Mouse (Mus musculus): Measurements from ENCODE around the gene Spc24. TPM values are rescaled to one million over a fixed set of nuclear protein-coding genes. Genes with fewer than 3 reads are reported as not detected.
"Not testable (repeated sequence)": the region's sequence is repeated elsewhere in the genome, so short reads cannot be mapped to it uniquely, and the experiment has no call there.

Gene Spc24
- polyA plus RNA-seq, 1 experiment from 2014 or later: 127 TPM

- Histone ChIP-seq H3K4me2 (ENCODE audit: low read length) (peak overlapping the region; percentile 17), H3K27ac (ENCODE audit: low read depth) (no peak overlapping the region), H3K4me3 (ENCODE audit: low read depth, low read length) (no peak overlapping the region), H3K4me1 (replicated peaks; ENCODE audit: control insufficient read depth, insufficient read depth, low read length) (peaks cover 34% of the 10 kb centered on the region), H3K36me3 (ENCODE audit: control insufficient read depth, insufficient read depth, low read length) (peaks cover 61% of the 10 kb centered on the region), H3K27me3 (replicated peaks; ENCODE audit: control insufficient read depth, insufficient read depth, low read length) (no peaks in the 10 kb centered on the region), H3K9ac (ENCODE audit: low read length) (no peak overlapping the region), H3K9me3 (ENCODE audit: control insufficient read depth, low read length) (no peaks in the 10 kb centered on the region)
- no peak for ATAC-seq (replicated peaks; ENCODE audit: low FRiP score, low TSS enrichment, low read depth)
- no peak for DNase-seq (ENCODE audit: low spot score)
- 44% methylated on average over 8 of the region's 8 CpGs for WGBS
Measured at GRCm38 (mm10) chr9:21792644-21793043, 32.5 kb upstream of the Spc24 start.

GRCm38 (mm10) chr9:21791861-21792260 is 31.8 kb upstream of the Spc24 start:
- WGBS: 72% methylated on average over 8 of the region's 8 CpGs
- Histone ChIP-seq H3K9ac (ENCODE audit: low read length) (no peak overlapping the region), H3K9me3 (ENCODE audit: control insufficient read depth, low read length) (no peaks in the 10 kb centered on the region), H3K4me2 (ENCODE audit: low read length) (no peak overlapping the region), H3K4me1 (replicated peaks; ENCODE audit: control insufficient read depth, insufficient read depth, low read length) (peaks cover 28% of the 10 kb centered on the region), H3K27ac (ENCODE audit: low read depth) (no peak overlapping the region), H3K4me3 (ENCODE audit: low read depth, low read length) (no peak overlapping the region), H3K27me3 (replicated peaks; ENCODE audit: control insufficient read depth, insufficient read depth, low read length) (no peaks in the 10 kb centered on the region), H3K36me3 (ENCODE audit: control insufficient read depth, insufficient read depth, low read length) (peaks cover 61% of the 10 kb centered on the region)
- ATAC-seq (replicated peaks; ENCODE audit: low FRiP score, low TSS enrichment, low read depth) (no peak), DNase-seq (ENCODE audit: low spot score) (no peak)

- 77% methylated on average over 9 of the region's 9 CpGs for WGBS
- ATAC-seq (replicated peaks; ENCODE audit: low FRiP score, low TSS enrichment, low read depth) (no peak), DNase-seq (ENCODE audit: low spot score) (no peak)
- peaks cover 67% of the 10 kb centered on the region for H3K36me3 ChIP-seq (ENCODE audit: control insufficient read depth, insufficient read depth, low read length)
- H3K4me1 ChIP-seq (replicated peaks; ENCODE audit: control insufficient read depth, insufficient read depth, low read length): peaks cover 20% of the 10 kb centered on the region
- H3K27me3 ChIP-seq (replicated peaks; ENCODE audit: control insufficient read depth, insufficient read depth, low read length): no peaks in the 10 kb centered on the region
- no peak overlapping the region for H3K27ac ChIP-seq (ENCODE audit: low read depth)
- H3K4me2 ChIP-seq (ENCODE audit: low read length): no peak overlapping the region
- H3K9me3 ChIP-seq (ENCODE audit: control insufficient read depth, low read length): no peaks in the 10 kb centered on the region
- no peak overlapping the region for H3K4me3 ChIP-seq (ENCODE audit: low read depth, low read length)
- H3K9ac ChIP-seq (ENCODE audit: low read length): no peak overlapping the region
Measured at GRCm38 (mm10) chr9:21788234-21788633, 28.1 kb upstream of the Spc24 start.

GRCm38 (mm10) chr9:21787654-21788053 is 27.6 kb upstream of the Spc24 start:
- Histone ChIP-seq H3K9me3 (ENCODE audit: control insufficient read depth, low read length) (no peaks in the 10 kb centered on the region), H3K36me3 (ENCODE audit: control insufficient read depth, insufficient read depth, low read length) (peaks cover 67% of the 10 kb centered on the region), H3K4me3 (ENCODE audit: low read depth, low read length) (no peak overlapping the region), H3K4me1 (replicated peaks; ENCODE audit: control insufficient read depth, insufficient read depth, low read length) (peaks cover 14% of the 10 kb centered on the region), H3K9ac (ENCODE audit: low read length) (no peak overlapping the region), H3K4me2 (ENCODE audit: low read length) (no peak overlapping the region), H3K27me3 (replicated peaks; ENCODE audit: control insufficient read depth, insufficient read depth, low read length) (no peaks in the 10 kb centered on the region), H3K27ac (ENCODE audit: low read depth) (0 out of 2 replicates have a peak overlapping the region, but pooled peaks have one; percentile 0)
- DNase-seq (ENCODE audit: low spot score) (no peak), ATAC-seq (replicated peaks; ENCODE audit: low FRiP score, low TSS enrichment, low read depth) (no peak)
- 72% methylated on average over 5 of the region's 5 CpGs for WGBS

GRCm38 (mm10) chr9:21786906-21787305 is 26.8 kb upstream of the Spc24 start:
- Histone ChIP-seq H3K9ac (ENCODE audit: low read length) (no peak overlapping the region), H3K27ac (ENCODE audit: low read depth) (no peak overlapping the region), H3K4me1 (replicated peaks; ENCODE audit: control insufficient read depth, insufficient read depth, low read length) (peaks cover 8% of the 10 kb centered on the region), H3K4me2 (ENCODE audit: low read length) (no peak overlapping the region), H3K4me3 (ENCODE audit: low read depth, low read length) (no peak overlapping the region), H3K36me3 (ENCODE audit: control insufficient read depth, insufficient read depth, low read length) (peaks cover 71% of the 10 kb centered on the region), H3K27me3 (replicated peaks; ENCODE audit: control insufficient read depth, insufficient read depth, low read length) (no peaks in the 10 kb centered on the region), H3K9me3 (ENCODE audit: control insufficient read depth, low read length) (no peaks in the 10 kb centered on the region)
- 13% methylated on average over 6 of the region's 6 CpGs for WGBS
- DNase-seq (ENCODE audit: low spot score) (peak; percentile 78), ATAC-seq (replicated peaks; ENCODE audit: low FRiP score, low TSS enrichment, low read depth) (peak; percentile 61; the same call in 1 of the 2 replicates)

GRCm38 (mm10) chr9:21786309-21786708 is 26.2 kb upstream of the Spc24 start:
- DNase-seq (ENCODE audit: low spot score); H3K9me3 ChIP-seq (ENCODE audit: control insufficient read depth, low read length); H3K27me3 ChIP-seq (replicated peaks; ENCODE audit: control insufficient read depth, insufficient read depth, low read length); H3K4me1 ChIP-seq (replicated peaks; ENCODE audit: control insufficient read depth, insufficient read depth, low read length); H3K9ac ChIP-seq (ENCODE audit: low read length); H3K4me3 ChIP-seq (ENCODE audit: low read depth, low read length); H3K4me2 ChIP-seq (ENCODE audit: low read length); ATAC-seq (replicated peaks; ENCODE audit: low FRiP score, low TSS enrichment, low read depth); H3K27ac ChIP-seq (ENCODE audit: low read depth): not testable (repeated sequence)
- WGBS: 90% methylated on average over 1 of the region's 2 CpGs
- H3K36me3 ChIP-seq (ENCODE audit: control insufficient read depth, insufficient read depth, low read length): peaks cover 68% of the 10 kb centered on the region

- no peak for DNase-seq (ENCODE audit: low spot score)
- WGBS: 89% methylated on average over 7 of the region's 7 CpGs
- H3K36me3 ChIP-seq (ENCODE audit: control insufficient read depth, insufficient read depth, low read length): peaks cover 72% of the 10 kb centered on the region
Measured at GRCm38 (mm10) chr9:21784517-21785307, 24.6 kb upstream of the Spc24 start.

GRCm38 (mm10) chr9:21781657-21782468 is 21.8 kb upstream of the Spc24 start:
- no peak for DNase-seq (ENCODE audit: low spot score)
- Histone ChIP-seq H3K36me3 (ENCODE audit: control insufficient read depth, insufficient read depth, low read length) (peaks cover 80% of the 10 kb centered on the region), H3K4me1 (replicated peaks; ENCODE audit: control insufficient read depth, insufficient read depth, low read length) (no peaks in the 10 kb centered on the region), H3K9me3 (ENCODE audit: control insufficient read depth, low read length) (no peaks in the 10 kb centered on the region), H3K4me3 (ENCODE audit: low read depth, low read length) (no peak overlapping the region), H3K27me3 (replicated peaks; ENCODE audit: control insufficient read depth, insufficient read depth, low read length) (no peaks in the 10 kb centered on the region), H3K27ac (ENCODE audit: low read depth) (no peak overlapping the region), H3K4me2 (ENCODE audit: low read length) (no peak overlapping the region), H3K9ac (ENCODE audit: low read length) (no peak overlapping the region)
- ATAC-seq (replicated peaks; ENCODE audit: low FRiP score, low TSS enrichment, low read depth): no peak
- 71% methylated on average over 15 of the region's 15 CpGs for WGBS

More at GRCm38 (mm10) chr9:21784517-21785307, 24.6 kb upstream of the Spc24 start:
- ATAC-seq (replicated peaks; ENCODE audit: low FRiP score, low TSS enrichment, low read depth): no peak
- H3K4me2 ChIP-seq (ENCODE audit: low read length): no peak overlapping the region
- no peaks in the 10 kb centered on the region for H3K9me3 ChIP-seq (ENCODE audit: control insufficient read depth, low read length)
- H3K27ac ChIP-seq (ENCODE audit: low read depth): no peak overlapping the region
- H3K4me3 ChIP-seq (ENCODE audit: low read depth, low read length): no peak overlapping the region
- H3K9ac ChIP-seq (ENCODE audit: low read length): no peak overlapping the region
- no peaks in the 10 kb centered on the region for H3K27me3 ChIP-seq (replicated peaks; ENCODE audit: control insufficient read depth, insufficient read depth, low read length)
- H3K4me1 ChIP-seq (replicated peaks; ENCODE audit: control insufficient read depth, insufficient read depth, low read length): 0 out of 2 replicates have a peak, but pooled peaks cover 4% of the 10 kb centered on the region

Measured in intestine, embryonic 14.5 days (tissue).